Mouse (Mus musculus) liver, embryonic 14.5 days (tissue): Measurements from ENCODE around the gene Lman2.

Experiments
- CTCF ChIP-seq: IDR thresholded peaks from 2 replicates; pipeline ENCODE4 v1.5.1; 2016; ENCODE audit warnings: antibody characterized with exemption, low read depth, control low read depth
- EP300 ChIP-seq: IDR thresholded peaks from 2 replicates; pipeline ENCODE4 v1.6.1; 2016; ENCODE audit warnings: antibody characterized with exemption, low read depth

GRCm38 (mm10) chr13:55342469-55342868 is 20.1 kb downstream of the Lman2 start:
- TF ChIP-seq EP300 (no peak), CTCF (no peak)
